Mouse (Mus musculus) left cerebral cortex, adult 8-10 months (tissue): ENCODE measurements around the gene Snd1. TPM values are rescaled to one million over a fixed set of nuclear protein-coding genes. Genes with fewer than 3 reads are reported as not detected.

Source experiments
- DNase-seq, 2 experiments: peaks; one replicate each; pipeline ENCODE4 v3.0.0; 2022; ENCODE audit warnings: low spot score in 2 of 2
- total RNA-seq, 4 experiments: library from RNA; stranded (reverse); gene quantifications; 2 replicates each; pipeline ENCODE4 v1.2.4; 2022

The Snd1 gene
- total RNA-seq, 4 experiments from 2014 or later: 81.9 to 93.2 (median 88.8) TPM

DNA sequence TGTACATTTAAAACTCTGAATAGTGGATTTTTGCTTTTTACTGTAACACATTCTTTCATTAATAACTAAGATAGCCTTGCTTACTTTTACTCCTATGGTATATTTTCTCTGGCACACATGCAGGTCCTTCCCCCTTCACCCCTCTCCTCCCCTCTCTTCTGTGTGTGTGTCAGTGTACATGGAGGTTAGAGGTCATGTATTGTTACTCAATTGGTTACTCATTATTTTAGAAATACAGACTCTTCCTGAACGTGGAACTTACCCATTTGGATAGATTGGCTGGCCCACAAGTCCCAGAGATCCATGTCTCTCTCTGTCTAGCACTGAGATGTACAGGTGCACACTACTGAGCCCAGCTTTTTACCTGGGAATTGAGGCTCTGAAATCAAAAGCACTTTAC, 160.2 kb downstream of the Snd1 start:
- no peak for DNase-seq

DNA sequence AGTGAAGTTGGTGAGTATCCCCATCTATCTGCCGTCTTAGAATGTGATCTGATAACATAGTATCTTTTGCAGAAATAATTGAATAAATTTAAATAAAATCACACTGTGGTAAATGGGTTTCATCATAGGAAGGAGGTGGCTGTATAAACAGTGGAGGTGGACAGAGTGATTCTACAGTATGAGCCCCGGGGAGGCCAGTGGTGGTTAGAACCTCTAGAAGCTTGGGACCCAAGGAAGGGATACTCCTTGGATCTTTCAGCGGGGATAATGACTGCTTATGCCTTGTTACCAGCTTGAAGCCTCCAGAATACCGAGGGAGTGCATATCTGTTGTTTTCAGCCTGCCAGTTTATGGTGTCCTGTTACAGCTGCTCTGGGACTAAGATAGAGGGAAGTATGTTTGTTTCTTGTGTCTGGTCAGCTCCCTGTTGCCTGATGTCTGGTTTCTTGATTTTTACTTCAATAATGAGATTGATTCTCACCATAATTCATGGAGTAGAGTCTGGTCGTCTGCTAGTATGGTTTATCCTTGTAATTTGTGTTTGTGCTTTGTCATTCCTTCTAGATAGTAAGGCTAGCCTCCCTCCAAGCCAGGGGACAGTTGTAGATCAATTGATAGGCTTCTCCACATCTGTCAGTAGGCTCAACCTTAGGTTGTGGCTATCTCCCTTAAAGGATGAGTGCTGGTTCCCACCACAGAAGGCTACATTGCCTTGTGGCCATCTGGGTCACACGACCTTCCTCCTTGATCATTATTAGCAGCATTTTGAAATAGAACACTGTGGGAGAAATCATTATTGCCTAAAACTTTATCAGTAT, 160.8 kb downstream of the Snd1 start:
- DNase-seq: no peak

DNA sequence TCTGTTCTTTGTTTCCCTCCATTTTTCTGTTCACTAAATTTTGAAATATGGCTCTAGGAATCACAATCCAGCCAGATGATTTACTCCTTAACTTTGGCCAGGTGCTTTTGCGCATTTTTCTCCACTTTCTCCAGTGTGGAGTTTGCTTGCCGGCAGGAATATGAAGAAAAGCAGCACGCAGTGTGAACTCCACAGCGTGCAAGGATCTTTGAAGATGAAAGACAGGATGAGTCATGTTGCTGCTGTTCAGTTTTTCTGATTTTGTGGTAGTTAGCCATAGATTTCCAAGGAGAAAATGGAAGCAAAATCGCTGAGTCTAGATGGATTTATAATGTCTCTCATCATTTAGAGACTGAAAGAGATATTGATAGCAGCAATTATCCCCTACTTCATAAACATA, 165.1 kb downstream of the Snd1 start:
- no peak for DNase-seq

DNA sequence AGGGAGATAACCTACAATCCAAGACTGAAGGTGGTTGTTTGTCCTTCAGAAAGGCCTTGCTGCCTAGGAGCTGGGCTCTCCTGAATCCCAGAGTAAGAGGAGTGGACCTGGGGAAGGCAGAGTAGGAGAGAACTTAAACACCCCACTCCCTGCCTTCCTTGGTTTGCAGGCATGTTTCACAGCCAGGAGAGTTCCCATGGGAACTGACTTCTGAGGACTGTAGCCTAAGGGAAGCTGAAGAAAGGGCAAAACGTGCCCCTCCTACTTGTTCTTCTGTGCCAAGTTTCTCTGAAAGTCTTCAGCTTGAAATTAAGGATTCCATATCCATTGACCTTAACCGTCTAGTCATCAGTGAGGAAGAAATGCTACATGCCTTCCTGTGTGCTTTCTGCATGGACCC, 168.0 kb downstream of the Snd1 start:
- DNase-seq: no peak

DNA sequence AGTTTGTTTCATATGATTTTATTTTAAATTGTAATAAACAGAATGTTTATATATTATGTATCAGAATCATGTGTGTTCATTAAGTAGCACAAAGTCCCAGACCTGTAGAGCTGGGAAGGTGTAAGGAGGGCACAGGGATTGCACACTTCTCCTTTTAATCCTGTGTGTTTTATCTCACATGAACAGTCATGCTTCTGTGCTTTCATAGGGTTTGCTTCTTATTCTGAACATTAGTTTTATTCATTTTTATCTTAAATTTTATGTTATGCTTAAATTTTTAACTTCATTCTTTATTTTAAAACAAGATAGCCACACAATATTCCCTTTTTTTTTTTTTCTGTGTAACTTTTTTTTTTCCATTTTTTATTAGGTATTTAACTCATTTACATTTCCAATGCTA, 170.3 kb downstream of the Snd1 start:
- no peak for DNase-seq

DNA sequence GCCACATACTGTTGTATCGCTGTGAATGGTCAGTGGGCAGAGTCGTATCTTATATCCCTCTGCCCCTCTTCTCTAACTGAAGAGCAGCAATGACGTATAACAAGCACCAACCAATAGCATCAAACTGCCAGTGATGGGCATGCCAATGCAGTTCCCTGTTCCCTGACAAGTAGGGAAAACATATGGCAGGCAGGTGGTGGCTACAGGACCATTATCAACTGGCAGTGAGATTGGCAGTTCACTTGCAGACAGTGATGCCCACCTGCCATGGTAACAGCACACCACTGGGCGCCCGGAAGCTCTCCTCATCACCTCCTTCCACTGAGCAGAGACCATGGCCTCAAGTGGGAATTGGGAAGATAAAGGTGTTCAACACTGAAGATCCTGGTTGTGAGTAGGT, 181.6 kb downstream of the Snd1 start:
- DNase-seq: no peak

DNA sequence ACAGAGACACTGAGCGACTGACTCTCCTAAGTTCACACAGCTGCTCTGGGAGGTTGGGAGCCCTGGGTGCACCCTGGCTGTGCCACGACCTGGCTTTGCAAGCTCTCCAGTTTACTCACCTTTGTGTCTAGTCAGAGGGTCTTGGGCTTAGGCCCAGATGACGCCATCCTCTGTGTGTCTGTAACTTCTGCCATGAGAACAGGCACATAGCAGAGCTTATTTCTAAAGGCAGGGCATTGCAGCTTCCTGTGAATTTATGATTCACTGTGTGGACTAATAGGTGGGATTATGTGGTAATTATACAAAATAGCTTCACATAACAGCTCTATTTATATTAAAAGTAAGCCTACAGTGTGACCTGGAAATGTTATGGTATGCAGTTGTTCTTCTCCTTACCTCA, 188.1 kb downstream of the Snd1 start:
- DNase-seq: no peak

DNA sequence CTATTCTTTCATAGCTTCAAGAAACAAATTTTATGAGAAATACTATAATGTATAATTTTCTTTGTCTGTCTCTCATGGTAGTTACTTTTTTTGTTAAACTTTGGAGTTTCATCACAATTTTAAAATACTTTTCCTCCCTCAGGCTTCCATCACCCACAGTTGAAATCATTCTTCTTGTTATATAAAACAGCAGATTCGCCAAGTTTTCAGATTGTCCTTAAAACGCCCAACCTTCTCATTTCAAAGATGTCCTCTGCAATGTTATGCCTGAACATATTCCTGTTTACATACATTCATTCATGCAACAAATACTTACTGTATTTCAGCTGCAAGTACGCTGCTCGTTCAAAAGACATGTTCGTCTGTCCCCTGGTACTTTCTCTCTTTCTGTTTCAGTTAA, 188.7 kb downstream of the Snd1 start:
- DNase-seq: no peak

DNA sequence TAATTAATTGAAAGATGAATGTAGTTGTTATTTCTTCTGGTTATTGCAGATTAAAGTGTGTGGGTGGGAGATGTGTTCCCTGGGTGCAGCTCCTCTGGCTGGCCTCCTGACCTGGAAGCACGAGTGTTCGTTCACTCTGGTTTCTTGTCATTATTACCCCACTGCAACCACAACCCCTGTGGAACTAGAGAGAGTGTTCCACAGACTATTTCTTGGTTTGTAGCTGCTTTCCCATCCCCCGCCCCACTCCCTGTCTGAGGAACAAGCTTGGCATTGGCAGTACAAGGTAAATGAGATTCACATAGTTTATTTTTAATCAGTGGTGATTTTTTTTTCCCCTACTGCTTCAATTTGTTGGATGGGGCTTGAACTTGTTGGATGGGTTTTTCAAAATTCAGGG, 189.8 kb downstream of the Snd1 start:
- DNase-seq: no peak

DNA sequence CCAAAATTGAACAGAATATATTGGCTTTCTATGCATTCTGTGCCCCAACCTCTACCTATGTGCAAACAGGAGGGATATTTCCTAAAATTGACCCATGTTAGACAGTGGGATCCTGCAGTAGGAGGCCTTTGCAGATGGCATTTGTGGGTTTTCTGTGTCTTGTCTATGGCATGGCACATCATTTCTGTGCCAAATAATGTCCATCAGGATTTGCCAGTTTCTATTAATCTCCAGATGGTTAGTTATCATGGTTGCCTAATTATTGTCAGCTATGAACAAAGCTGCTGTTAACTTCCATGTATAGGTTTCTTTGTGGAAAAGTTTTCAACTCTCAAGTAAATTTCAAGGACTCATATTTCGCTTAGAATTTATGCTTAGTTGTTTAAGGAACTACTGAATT, 192.6 kb downstream of the Snd1 start:
- DNase-seq: no peak

DNA sequence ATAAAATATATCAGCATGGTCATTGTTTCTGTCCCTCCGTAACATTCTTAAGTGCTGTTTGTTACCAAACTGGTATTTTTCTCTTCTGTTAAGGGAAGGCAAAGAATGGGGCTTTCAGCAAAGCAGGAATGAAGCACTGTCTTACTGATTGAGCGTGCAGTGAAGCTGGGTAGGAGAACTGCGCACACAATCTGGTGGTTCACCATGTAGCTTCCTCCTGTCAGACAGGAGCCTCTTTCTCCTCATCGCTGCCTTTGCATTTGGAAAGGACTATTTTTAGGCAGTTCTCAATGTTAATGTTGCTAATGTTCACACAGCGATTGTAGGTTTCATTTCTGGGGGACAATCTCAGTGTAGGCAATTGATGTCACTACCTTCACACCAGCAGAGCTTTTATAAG, 194.3 kb downstream of the Snd1 start:
- DNase-seq: no peak

DNA sequence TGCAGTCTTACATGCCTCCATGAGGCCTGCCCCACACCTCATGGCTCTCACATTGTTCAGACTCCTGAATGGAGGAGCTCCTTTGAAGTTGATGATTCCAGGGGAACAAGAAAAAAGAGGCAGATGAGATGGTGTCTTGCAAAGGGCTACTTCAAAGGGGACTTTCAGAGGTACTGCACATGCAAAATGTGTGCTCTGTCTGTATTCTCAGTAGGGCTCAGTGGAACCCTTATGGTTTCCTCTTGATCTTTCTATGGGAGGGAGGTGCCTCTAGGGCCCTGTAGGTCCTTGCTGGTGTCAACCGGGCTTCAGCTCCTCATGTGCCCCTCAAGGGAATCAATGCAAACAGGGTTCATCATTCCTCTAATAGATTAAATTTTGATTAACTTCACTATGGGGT, 197.4 kb downstream of the Snd1 start:
- no peak for DNase-seq

DNA sequence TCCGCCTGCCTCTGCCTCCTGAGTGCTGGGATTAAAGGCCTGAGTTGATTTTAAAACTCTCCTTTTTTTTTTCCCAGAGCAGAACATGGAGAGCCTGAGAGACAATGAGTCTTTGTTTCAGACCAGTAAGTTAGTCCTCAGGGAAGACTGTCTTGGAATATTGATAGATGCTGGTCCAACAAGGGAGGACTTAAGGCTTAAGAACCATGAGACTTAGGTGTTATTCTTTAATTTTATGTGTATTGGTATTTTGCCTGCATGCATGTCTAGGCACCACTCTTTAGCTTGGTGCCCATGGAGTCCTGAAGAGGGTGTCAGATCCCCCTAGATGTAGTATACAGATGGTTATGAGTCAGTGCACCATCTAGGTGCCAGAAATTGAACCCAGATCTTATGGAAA, 199.7 kb downstream of the Snd1 start:
- no peak for DNase-seq

DNA sequence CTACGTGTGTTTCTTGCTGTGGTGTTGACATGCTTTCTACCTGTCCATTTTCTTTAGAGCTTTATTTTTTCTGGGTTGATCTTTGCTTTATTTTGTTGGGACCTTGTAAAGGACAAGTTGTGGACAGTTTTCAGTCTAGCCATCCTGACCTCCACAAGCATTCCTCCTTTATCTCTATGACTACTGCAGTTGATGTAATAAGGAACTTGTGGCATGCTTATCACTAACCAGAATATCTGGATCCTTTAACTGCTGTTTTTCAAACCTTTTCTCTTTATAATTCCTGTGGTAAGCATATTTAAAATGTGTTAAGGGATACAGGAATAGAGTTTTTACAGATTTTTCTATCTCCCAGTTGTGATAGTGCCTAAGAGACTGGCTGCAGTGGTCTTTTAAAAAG, 204.0 kb downstream of the Snd1 start:
- no peak for DNase-seq

DNA sequence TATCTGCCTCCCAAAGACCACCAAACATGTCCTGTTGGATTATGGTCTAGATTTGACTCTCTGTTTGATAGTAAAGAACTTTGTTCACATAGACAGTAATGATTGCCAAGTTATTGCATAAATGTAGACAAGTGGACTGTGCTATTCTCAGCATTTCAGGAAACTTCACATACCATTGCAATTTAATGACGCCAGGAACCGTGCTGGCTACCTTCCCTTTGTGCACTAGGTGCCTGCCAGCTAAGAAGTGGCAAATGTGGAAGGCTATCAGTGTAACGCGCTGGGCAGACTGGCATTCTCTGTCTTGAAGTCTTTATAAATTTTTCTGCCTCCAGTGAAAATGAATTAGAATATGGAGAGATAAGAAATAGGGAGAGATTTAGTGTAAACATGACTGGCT, 205.6 kb downstream of the Snd1 start:
- no peak for DNase-seq

DNA sequence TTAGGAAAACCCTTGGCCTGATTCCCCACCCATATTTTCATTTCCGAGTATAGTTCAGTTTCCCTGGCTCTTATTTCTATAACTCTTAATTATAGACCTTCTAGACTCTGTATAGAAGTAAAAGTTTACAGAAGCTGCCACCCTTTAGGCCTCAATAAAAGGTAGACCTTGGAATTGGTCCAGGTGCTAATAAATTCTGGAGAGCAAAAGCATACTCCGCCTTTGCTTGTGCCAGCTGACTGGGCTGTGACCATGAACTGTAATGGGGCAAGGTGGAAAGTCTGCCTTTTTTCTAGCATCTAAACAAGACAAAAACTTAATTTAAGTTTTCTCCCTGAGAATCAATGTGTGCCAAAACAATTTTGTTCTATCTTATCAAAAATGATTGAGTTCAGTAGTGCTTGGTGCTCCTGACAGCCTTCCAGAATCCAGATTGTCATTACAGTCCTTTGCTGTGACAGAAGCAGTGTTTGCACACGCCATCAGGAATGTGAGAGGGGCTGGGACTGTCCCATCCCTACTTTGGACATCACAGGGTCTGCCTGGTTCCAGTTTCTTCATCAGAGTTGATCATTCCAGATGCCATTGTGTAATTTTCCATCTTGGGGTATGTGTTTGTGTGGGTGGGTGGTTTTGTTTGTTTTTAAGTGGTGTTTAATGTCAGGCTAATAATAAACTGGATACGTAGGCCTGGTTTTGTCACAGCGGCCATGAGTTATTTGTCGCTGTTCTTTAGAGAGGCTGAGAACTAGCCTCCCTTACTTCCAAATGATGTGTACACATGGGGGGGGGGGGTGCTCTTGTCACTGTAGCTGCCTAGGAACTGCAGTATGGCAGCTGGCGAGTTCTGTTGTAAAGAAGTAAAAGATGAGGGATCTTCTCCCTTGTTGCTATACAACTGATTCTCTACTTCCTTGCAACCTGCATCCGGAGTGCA, 206.8 kb downstream of the Snd1 start:
- DNase-seq: no peak

DNA sequence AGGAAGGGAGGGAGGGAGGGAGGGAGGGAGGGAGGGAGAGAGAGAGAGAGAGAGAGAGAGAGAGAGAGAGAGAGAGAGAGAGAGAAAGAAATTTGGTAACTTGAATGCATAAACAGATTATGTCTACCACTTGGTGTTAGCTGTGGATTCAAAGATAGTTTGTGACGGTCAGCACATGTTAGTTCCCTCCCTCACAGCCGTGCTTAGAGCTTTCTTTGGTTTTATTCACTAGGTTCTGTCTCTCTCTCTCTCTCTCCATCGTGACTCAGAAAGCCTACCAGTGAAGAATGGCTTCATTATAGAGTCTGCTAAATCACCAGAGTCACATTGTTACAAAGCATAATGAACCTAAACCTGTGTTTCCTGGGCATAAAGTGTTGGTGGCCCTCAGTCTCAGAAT, 210.1 kb downstream of the Snd1 start:
- DNase-seq: no peak

DNA sequence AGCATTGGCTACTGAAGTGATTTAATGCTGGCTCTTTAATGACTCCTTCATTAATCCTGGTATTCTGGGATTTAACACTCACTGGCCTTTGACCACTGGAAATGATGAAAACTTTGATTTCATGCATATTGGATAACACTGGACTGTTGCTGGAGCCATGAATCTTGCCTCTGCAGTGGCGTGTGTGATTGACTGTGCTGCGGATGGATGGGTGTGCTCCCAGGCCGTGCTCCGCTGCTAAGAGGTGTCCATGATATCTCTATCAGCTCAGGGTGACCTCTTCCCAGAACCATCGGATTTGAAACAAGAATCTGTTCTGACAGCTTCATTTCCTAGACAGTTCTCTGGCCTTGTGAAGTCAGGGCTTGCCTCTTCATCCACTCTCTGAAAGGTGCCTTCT, 210.8 kb downstream of the Snd1 start:
- DNase-seq: no peak

DNA sequence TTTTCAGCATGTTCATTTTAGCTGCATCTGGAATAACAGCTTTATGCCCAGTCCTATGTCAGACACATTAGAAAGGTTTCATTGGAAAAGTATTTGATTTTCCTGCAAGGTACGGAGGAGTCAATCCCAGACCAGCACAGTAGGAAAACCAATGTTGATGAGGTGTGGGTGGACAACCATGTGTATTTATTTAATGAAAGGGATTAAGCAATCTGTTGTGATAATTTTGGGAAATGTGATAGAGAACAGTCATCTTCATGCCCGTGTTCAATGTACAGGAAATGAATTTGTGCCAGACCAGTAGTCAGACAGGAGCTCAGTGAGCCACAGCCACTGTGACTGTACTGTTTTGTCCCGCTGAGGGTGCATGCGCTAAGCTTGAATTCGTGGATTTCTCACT, 212.8 kb downstream of the Snd1 start:
- no peak for DNase-seq

DNA sequence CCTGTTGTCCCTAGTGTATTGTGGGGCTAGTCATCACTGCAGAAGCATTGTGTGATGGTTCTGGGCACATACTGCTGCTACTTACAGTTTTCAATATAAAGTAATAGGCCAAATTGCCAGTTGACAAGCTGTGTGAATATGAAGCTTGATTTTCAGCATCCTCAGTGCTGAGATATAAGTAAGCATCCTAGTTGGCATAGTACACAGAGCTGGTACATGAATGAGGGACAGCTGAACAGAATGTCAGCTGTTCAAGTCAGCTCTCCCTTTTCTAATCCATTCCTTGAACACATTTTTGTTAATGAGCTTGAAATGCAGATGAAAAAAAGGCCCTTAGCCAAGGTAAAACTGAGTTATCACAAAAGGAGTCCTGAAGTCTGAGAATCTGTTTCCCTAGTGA, 217.7 kb downstream of the Snd1 start:
- DNase-seq: no peak

DNA sequence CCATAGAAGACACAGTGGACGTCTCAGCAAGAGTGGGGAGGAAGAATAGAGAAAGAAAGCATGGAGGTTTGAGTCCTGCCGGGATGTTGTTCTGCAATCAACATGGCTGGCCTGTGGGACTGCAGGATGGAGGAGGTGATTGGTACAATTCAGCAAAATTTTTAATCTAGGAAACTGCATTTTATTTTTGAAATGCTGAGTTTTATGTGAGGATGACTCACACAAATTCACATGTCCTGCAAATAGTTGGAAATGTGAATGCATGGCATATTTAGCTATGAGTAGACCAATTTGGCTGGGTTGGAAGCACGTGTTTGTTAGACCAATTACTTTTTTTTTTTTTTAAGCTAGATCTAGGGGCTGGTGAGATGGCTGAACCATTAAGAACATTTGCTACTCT, 222.3 kb downstream of the Snd1 start:
- peak in 1 of 2 experiments; percentile 35 for DNase-seq

DNA sequence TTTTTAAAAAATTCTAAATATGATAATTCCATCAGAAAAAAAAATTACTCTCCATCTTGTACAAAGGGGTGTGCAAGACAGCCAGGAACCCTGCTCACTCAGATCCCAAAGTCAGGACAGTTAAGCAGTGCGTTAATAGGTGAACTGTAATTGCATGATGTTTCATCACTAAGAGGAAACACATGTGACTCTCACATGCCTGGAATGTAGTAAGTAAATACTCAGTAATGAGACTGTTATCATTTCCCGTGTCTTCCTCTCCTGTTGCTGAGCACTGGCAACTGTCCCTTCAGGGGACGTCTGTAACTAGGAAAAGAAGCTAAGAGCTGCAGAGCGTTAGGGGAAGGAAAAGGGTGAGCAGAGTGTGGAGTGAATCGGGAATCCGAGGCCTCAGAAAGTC, 229.7 kb downstream of the Snd1 start:
- DNase-seq: no peak
